Mouse (Mus musculus) erythroblast, embryonic 14.5 days (primary cell): ENCODE measurements around the gene 4930518I15Rik. TPM values are rescaled to one million over a fixed set of nuclear protein-coding genes. Genes with fewer than 3 reads are reported as not detected.

ENCODE experiments used
- H3K27me3 ChIP-seq: 2 replicates; pipeline ENCODE4 v1.6.1; 2012; ENCODE audit warnings: inconsistent platforms; ENCODE audit not compliant: control insufficient read depth
- H3K36me3 ChIP-seq: 2 replicates; pipeline ENCODE4 v1.6.1; 2012; ENCODE audit warnings: mild to moderate bottlenecking, inconsistent platforms; ENCODE audit not compliant: control insufficient read depth
- H3K4me1 ChIP-seq: 2 replicates; pipeline ENCODE4 v1.6.1; 2012; ENCODE audit warnings: inconsistent platforms; ENCODE audit not compliant: control insufficient read depth
- H3K4me3 ChIP-seq: replicated peaks from 2 replicates; pipeline ENCODE3; 2012; ENCODE audit warnings: moderate library complexity, mild to moderate bottlenecking, inconsistent platforms
- H3K9me3 ChIP-seq: 2 replicates; pipeline ENCODE4 v1.6.1; 2012; ENCODE audit warnings: low read length, inconsistent platforms, mixed read lengths; ENCODE audit not compliant: control insufficient read depth
- GATA1 ChIP-seq: IDR thresholded peaks from 2 replicates; pipeline ENCODE4 v1.6.1; 2012; ENCODE audit warnings: low read length, inconsistent platforms, mixed read lengths
- TAL1 ChIP-seq: IDR thresholded peaks from 3 replicates; pipeline ENCODE4 v1.6.1; 2012; ENCODE audit warnings: low read length, inconsistent platforms, mixed read lengths
- polyA plus RNA-seq: library from polyadenylated mRNA; stranded (reverse); fragments of >175 nt; gene quantifications from 2 replicates; pipeline ENCODE4 v1.2.3, GENCODE M21; 2012

4930518I15Rik gene
- polyA plus RNA-seq, 1 experiment, result 0.04 TPM

DNA sequence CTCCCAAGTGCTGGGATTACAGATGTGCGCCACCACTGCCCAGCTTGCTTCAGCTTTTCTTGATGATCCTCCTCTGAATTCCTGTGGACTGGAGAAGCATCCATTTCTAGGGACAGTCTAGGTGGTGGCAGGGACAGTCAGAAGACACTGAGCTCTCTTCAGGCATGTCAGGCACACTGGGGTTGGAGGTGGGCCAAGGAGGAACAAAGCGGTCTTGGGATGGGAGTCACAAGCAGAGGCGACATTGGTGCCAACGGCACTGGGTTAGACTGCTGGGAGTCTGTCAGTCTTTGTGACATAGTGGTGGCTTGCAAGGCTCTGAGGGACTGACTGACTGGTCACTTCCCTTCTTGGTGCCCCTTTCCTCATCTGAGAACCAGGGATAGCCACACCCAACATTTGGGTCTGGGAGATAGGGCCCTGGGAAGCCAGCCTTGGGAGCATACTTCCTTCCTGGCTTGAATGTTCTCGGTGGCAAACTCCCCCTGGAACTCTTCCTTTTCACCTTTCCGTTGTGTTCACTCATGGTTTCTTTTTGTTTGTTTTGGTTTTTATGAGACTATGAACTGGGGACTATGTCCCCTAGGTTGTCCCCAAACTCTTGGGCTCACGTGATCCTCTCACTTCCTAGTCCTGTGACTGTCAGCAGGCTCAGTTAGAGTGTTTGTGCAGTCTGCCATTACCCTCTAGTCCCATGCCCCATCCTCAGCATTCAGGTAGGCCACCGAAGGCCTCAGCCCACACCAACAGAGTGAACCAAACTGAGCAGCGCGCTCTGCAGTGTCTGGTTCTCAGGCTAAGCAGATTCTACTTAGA lies 26.9 kb upstream of the 4930518I15Rik start:
- peak overlapping the region; percentile 4 for H3K4me3 ChIP-seq
- no peak for TF ChIP-seq GATA1
- TF ChIP-seq TAL1, result 0 out of 3 replicates have a peak, but pooled peaks have one; percentile 10
- peaks cover 73% of the 10 kb centered on the region for H3K4me1 ChIP-seq
- peaks cover 2% of the 10 kb centered on the region; the same call in 1 of the 2 replicates for H3K36me3 ChIP-seq
- H3K9me3 ChIP-seq, result no peaks in the 10 kb centered on the region
- H3K27me3 ChIP-seq, result 0 out of 2 replicates have a peak, but pooled peaks cover 2% of the 10 kb centered on the region

GRCm38 (mm10) chr2:156882431-156883001 lies 24.8 kb upstream of the 4930518I15Rik start:
- Histone ChIP-seq H3K27me3 (no peaks in the 10 kb centered on the region), H3K36me3 (peaks cover 2% of the 10 kb centered on the region; the same call in 1 of the 2 replicates), H3K9me3 (no peaks in the 10 kb centered on the region), H3K4me1 (peaks cover 88% of the 10 kb centered on the region), H3K4me3 (peak overlapping the region; percentile 56)
- TF ChIP-seq TAL1 (no peak), GATA1 (peak; percentile 69)

GRCm38 (mm10) chr2:156879541-156879940 lies 21.8 kb upstream of the 4930518I15Rik start:
- TF ChIP-seq GATA1, result no peak
- no peak for TF ChIP-seq TAL1
- Histone ChIP-seq H3K4me3 (no peak overlapping the region), H3K9me3 (no peaks in the 10 kb centered on the region), H3K27me3 (no peaks in the 10 kb centered on the region), H3K4me1 (peaks cover 68% of the 10 kb centered on the region), H3K36me3 (peaks cover 22% of the 10 kb centered on the region)

- H3K27me3 ChIP-seq, result no peaks in the 10 kb centered on the region
- H3K4me3 ChIP-seq, result no peak overlapping the region
- peaks cover 66% of the 10 kb centered on the region for H3K4me1 ChIP-seq
- no peak for TF ChIP-seq TAL1
- TF ChIP-seq GATA1, result no peak
- H3K36me3 ChIP-seq, result peaks cover 38% of the 10 kb centered on the region
- no peaks in the 10 kb centered on the region for H3K9me3 ChIP-seq
These were observed 20.0 kb upstream of the 4930518I15Rik start for GRCm38 (mm10) chr2:156877726-156878125.

DNA sequence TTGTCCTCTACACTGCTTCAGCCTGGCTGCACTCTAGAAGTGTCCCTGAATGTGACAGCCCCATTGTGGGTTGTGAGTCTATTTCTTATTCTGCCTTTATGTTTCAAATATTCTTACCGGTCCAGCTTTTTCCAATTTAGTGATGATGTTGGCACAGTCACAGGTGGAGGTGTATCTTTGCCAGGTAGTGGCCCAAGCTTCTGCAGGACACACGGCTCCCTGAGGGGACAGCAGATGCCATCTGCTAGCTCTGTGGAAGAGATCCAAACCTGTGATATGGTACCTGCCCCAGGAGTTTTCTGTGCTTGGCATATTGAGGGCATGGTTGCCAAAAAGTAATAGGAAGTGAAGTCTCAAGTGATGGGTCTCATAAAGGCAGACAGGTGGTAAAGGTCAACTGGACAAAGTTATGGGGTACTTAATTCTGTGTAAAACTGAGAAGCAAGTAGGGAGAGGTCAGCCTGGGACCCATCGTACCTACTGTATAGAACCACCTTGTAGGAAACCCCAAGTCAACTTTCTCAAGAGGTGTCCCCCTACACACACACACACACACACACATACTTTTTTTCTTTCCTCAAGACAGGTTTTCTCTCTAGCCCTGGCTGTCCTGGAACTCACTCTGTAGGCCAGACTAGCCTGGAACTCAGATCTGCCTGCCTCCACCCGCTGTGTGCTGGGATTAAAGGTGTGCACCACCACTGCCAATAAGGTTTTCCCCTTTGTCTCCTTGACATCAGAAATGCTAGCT lies 17.2 kb upstream of the 4930518I15Rik start:
- TF ChIP-seq TAL1 (no peak), GATA1 (no peak)
- Histone ChIP-seq H3K4me1 (peaks cover 53% of the 10 kb centered on the region), H3K9me3 (no peaks in the 10 kb centered on the region), H3K36me3 (peaks cover 66% of the 10 kb centered on the region), H3K27me3 (no peaks in the 10 kb centered on the region), H3K4me3 (no peak overlapping the region)

DNA sequence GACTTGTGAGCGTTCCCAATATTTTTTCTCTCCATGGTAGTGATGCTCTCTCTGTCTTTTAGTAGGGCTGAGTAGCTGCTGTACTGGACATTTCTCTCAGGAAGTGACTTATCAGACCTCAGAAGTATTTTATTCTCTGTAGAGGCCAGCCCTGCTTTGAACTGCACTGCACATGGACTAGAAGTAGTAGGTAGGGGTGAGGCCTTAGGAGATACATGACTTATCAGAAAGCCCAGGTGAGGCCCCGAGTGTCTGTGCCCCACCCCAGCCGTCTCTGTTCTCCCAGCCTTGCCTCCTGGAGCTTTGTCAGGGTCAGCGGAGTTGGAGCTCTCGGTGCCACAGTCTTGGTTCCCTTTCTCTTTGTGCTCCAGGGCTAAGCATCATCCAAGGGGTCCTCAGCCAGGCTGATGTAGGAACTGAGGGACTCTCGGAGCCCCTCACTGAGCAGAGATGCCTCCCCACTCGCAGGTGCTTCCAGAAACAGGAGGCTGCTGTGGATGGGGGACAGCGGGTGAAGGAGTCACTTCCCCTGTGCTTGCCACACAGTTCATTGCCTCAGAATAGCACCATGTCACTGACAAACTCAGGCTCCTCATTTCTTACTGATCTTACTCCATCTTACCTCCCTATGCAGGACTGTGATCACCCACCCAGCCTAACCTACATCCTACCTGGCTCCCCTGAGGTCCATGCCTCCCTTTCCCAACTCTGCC lies 16.5 kb upstream of the 4930518I15Rik start:
- H3K9me3 ChIP-seq, result no peaks in the 10 kb centered on the region
- H3K27me3 ChIP-seq, result no peaks in the 10 kb centered on the region
- H3K36me3 ChIP-seq, result peaks cover 73% of the 10 kb centered on the region
- no peak overlapping the region for H3K4me3 ChIP-seq
- peaks cover 53% of the 10 kb centered on the region for H3K4me1 ChIP-seq
- TF ChIP-seq GATA1, result no peak
- no peak for TF ChIP-seq TAL1

- peaks cover 79% of the 10 kb centered on the region for H3K36me3 ChIP-seq
- TF ChIP-seq TAL1 (no peak), GATA1 (no peak)
- no peaks in the 10 kb centered on the region for H3K27me3 ChIP-seq
- H3K4me3 ChIP-seq, result no peak overlapping the region
- H3K9me3 ChIP-seq, result no peaks in the 10 kb centered on the region
- peaks cover 52% of the 10 kb centered on the region for H3K4me1 ChIP-seq
These were observed 15.9 kb upstream of the 4930518I15Rik start for GRCm38 (mm10) chr2:156873629-156874028.

GRCm38 (mm10) chr2:156870519-156870918 lies 12.8 kb upstream of the 4930518I15Rik start:
- TF ChIP-seq TAL1 (no peak), GATA1 (no peak)
- Histone ChIP-seq H3K36me3 (peaks cover 100% of the 10 kb centered on the region), H3K4me3 (no peak overlapping the region), H3K4me1 (peaks cover 54% of the 10 kb centered on the region), H3K27me3 (no peaks in the 10 kb centered on the region), H3K9me3 (no peaks in the 10 kb centered on the region)
